Comparison of ENCODE assay signal across 23 mouse cellular contexts in the genomic region with DNA sequence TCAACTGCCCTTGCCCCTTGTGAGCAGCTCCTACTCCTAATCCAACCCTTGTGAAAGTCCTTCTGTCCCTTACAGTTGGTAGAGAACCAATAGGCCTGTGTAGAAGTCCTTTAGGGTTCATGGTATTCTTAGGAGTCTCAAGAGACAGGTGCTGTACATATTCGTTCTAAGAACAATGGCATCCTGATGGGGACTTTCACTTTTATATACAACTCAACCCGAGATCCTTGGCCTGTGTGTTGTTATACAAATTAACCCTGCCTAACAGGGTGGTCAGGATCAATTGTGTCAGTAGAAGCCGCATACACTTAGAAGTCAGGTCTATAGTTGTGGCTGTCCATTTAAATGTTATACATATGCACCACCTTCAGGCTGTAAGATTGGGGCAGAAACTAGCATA.
"Had no signal": no experiment of that assay in that cellular context is flagged by ENCODE, and none has a peak within 500 bp of the region (broad histone marks: within the 10 kb centered on the region; RNA-seq: fewer than 3 reads in every experiment).

No protein-coding gene starts in this region.

- H3K9ac ChIP-seq: heart, embryonic 12.5 days; hindbrain, embryonic 13.5 days; hindbrain, embryonic 15.5 days; kidney, embryonic 15.5 days; limb, embryonic 13.5 days; limb, embryonic 15.5 days; liver, embryonic 12.5 days; liver, embryonic 14.5 days had no signal

- H3K27ac ChIP-seq: heart, embryonic 10.5 days; hindbrain, embryonic 13.5 days; hindbrain, embryonic 15.5 days; hindbrain, postnatal 0 days; kidney, embryonic 15.5 days; kidney, postnatal 0 days; layer of hippocampus, adult 2 months; limb, embryonic 13.5 days; limb, embryonic 15.5 days; liver, embryonic 12.5 days; liver, embryonic 14.5 days had no signal

- DNase-seq: gastrocnemius, postnatal 10 days; gastrocnemius, postnatal 25 days; heart, adult 18-20 months; heart, postnatal 14 days; heart, postnatal 36 days; kidney, adult 11 months; kidney, adult 2 months; kidney, adult 9 months; kidney, postnatal 14 days; kidney, postnatal 4 days; left cerebral cortex, postnatal 4 days had no signal

- H3K4me2 ChIP-seq: heart, embryonic 12.5 days; hindbrain, embryonic 13.5 days; hindbrain, embryonic 15.5 days; kidney, embryonic 15.5 days; limb, embryonic 13.5 days; limb, embryonic 15.5 days; liver, embryonic 12.5 days had no signal

- H3K4me3 ChIP-seq: heart, embryonic 10.5 days; heart, embryonic 12.5 days; hindbrain, embryonic 13.5 days; hindbrain, embryonic 15.5 days; kidney, embryonic 15.5 days; layer of hippocampus, adult 2 months; limb, embryonic 13.5 days; limb, embryonic 15.5 days; liver, embryonic 12.5 days had no signal

- H3K36me3 ChIP-seq: heart, embryonic 10.5 days; heart, embryonic 12.5 days; hindbrain, embryonic 13.5 days; hindbrain, embryonic 15.5 days; kidney, embryonic 15.5 days; limb, embryonic 13.5 days; limb, embryonic 15.5 days; liver, embryonic 12.5 days had no signal

- H3K4me1 ChIP-seq: heart, embryonic 10.5 days; heart, embryonic 12.5 days; hindbrain, embryonic 13.5 days; hindbrain, embryonic 15.5 days; limb, embryonic 13.5 days; limb, embryonic 15.5 days; liver, embryonic 12.5 days had no signal

- H3K9me3 ChIP-seq: heart, embryonic 10.5 days; heart, embryonic 12.5 days; hindbrain, embryonic 13.5 days; hindbrain, embryonic 15.5 days; kidney, embryonic 15.5 days; limb, embryonic 13.5 days; limb, embryonic 15.5 days; liver, embryonic 12.5 days had no signal

- H3K27me3 ChIP-seq: heart, embryonic 12.5 days; hindbrain, embryonic 13.5 days; hindbrain, embryonic 15.5 days; kidney, embryonic 15.5 days; limb, embryonic 13.5 days; limb, embryonic 15.5 days; liver, embryonic 12.5 days had no signal
